Mouse (Mus musculus) C2C12 (cell line): ENCODE data around the gene Lef1.

Experiments used
- CTCF ChIP-seq: IDR thresholded peaks from one replicate; pipeline ENCODE4 v1.5.1; 2011; ENCODE audit not compliant: control insufficient read depth, insufficient read depth, insufficient read length
- FOSL1 ChIP-seq: IDR thresholded peaks from one replicate; pipeline ENCODE4 v1.8.0; 2011; ENCODE audit warnings: mild to moderate bottlenecking, low read length; ENCODE audit not compliant: poor library complexity, insufficient read depth, severe bottlenecking
- MAX ChIP-seq: IDR thresholded peaks from one replicate; pipeline ENCODE4 v1.6.1; 2011; ENCODE audit warnings: mild to moderate bottlenecking, control low read depth
- MYOD1 ChIP-seq: IDR thresholded peaks from one replicate; pipeline ENCODE4 v1.6.1; 2011; ENCODE audit warnings: low read depth; ENCODE audit not compliant: control insufficient read depth, insufficient read length

DNA sequence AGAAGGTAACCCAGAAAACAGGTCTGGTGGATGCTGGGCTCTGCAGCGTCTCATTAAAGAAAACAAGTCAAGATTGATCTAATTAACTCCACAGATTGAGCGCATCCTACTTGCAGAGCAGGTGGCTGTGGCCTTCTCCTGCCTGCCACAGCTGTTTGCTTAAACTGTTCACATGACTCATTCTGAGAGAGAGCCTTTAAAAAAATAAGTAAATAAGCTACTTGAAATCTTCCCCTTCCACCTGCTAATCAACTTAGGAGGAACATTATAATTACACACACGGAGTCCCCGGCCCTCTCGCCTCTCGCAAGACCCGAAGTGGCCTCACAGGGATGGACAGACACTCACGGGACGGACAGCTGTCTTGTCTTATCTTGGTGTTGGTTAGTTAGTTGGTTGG is 44.3 kb downstream of the Lef1 start:
- TF ChIP-seq MYOD1, result peak; percentile 9
- no peak for TF ChIP-seq CTCF
- no peak for TF ChIP-seq MAX
- no peak for TF ChIP-seq FOSL1
